Mouse (Mus musculus) frontal cortex, postnatal 10 days (tissue): ENCODE measurements around the gene Htra1.

Source experiments
- DNase-seq, 2 experiments: peaks; one replicate each; pipeline ENCODE4 v3.0.0; 2022; ENCODE audit warnings: low spot score in 2 of 2, mixed read lengths in 1 of 2

The Htra1 gene

DNA sequence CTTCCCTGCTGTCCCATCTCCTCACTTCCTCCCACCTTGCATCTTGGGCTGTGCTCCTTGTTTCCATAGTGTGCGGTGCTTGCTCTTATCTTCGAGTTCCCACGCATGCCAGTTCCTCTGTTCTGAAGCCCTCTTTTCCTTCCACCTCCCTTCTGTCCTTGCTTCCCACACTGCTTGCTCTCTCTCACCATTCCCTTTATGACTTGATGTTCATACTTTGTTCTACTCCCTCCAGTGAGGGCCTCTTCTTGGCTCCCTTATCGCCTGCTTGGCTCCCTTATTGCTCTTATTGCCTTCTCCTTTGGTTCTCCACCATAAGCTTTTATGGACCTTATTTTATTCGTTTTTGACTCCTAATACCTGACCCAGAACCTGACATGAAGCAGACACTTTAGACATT, 73.3 kb downstream of the Htra1 start:
- DNase-seq: no peak

GRCm38 (mm10) chr7:131011901-131012300, 76.0 kb downstream of the Htra1 start:
- DNase-seq: no peak

- DNase-seq: no peak
Measured at GRCm38 (mm10) chr7:131019181-131019580, 83.3 kb downstream of the Htra1 start.

DNA sequence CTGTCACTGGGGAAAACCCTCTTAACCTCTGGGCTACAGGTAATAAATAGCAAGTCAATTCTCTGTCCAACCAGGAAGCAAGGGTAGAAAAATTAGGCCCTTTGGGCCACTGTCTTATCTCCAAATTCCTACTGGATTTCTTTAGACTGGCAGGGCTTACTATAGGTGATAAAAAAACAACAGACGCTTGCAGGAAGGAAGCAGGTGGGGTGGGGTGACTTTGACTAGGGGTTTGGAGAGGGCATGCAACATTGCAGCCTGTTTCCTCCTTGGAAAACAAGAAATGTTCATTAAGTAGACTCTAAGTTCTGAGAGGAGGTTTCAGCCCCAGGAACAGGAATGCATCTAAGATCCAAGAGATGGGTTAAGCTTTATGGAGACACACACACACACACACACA, 88.9 kb downstream of the Htra1 start:
- no peak for DNase-seq

DNA sequence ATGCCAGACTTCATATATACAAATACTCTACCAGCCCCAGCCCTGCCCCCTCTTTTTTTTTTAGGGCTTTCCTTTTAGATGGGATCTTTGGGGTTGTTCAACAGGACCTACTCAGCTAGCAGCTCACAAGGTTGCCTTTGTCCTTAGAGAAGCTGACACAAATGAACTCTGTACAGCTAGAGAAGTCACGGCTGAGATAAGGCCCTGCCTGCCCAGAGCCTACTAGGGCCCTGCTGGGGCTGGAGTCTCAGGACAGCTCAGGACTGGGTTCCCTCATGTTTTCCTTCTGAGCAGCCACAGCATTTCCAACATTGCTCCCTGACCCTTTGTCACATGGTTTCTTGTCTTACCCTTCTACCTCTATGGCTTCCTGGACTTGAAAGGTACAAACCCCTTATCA, 91.6 kb downstream of the Htra1 start:
- DNase-seq: no peak

GRCm38 (mm10) chr7:131031755-131032154, 95.8 kb downstream of the Htra1 start, which contains the start of gene Dmbt1:
Gene Dmbt1, plus strand, starts transcription at chr7:131032053.
- DNase-seq: no peak
